Mouse (Mus musculus): ENCODE data around the gene Nyx. TPM values are rescaled to one million over a fixed set of nuclear protein-coding genes. Genes with fewer than 3 reads are reported as not detected.
A peak's percentile ranks its signal among the peaks of the same experiment; 100 is the strongest.

The Nyx gene
- polyA plus RNA-seq, 1 experiment from 2014 or later, result not detected

DNA sequence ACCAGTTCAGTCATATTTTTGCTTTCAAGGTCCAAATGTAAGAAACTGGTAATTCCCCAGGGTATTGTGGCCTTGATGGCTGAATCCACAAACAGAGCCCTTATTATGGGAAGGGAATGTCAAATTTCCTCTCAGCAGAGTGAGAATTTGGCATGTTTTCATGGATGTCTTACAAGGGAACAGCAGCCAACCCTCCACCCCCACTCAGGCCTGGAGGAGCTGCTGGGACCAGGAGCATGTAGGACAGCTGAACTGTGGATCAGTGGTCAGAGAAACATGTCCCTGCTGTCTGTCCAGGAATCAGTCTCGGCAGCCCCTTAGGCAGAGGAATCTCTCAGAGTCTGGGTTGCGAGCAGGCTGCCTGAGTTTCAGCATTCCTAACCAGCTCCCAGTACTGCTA lies 771 bp downstream of the Nyx start:
- Histone ChIP-seq H3K36me3 (ENCODE audit: control insufficient read depth, insufficient read depth, low read length) (no peaks in the 10 kb centered on the region), H3K9ac (ENCODE audit: low read depth, low read length) (no peak overlapping the region), H3K4me1 (ENCODE audit: control insufficient read depth, insufficient read depth, low read length) (no peaks in the 10 kb centered on the region), H3K4me2 (no peak overlapping the region), H3K27me3 (ENCODE audit: control insufficient read depth, insufficient read depth, low read length) (no peaks in the 10 kb centered on the region), H3K9me3 (replicated peaks; ENCODE audit: control insufficient read depth, low read length) (no peaks in the 10 kb centered on the region), H3K4me3 (ENCODE audit: low read depth, low read length) (no peak overlapping the region), H3K27ac (ENCODE audit: low read depth, low read length) (no peak overlapping the region)
- WGBS (ENCODE audit: insufficient replicate concordance), result 84% methylated on average over 2 of the region's 2 CpGs
- no peak for ATAC-seq (replicated peaks; ENCODE audit: insufficient number of reproducible peaks, low FRiP score, low TSS enrichment)

DNA sequence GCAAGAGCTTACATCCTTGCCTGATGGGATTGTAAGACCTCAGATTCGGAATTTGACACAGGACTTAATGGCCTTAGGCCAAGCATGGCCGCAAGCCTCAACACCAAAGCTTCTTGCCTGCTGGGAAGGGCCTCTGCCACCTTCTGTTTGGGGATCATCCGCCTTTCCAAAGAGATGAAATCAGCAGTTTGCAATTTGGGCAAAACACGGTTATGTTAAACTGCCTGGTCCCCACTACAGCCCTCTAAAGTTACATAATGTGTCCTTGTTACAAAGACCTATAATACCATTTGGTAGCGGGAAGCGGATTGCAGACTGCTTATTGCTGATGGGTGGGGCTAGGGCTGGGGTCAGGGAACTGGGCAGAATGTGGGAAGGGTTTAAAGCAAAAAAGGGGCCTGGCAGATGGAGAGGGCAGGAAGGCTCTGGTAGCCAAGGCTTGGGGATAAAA lies 1.2 kb downstream of the Nyx start:
- Histone ChIP-seq H3K36me3 (ENCODE audit: control insufficient read depth, insufficient read depth, low read length) (no peaks in the 10 kb centered on the region), H3K9ac (ENCODE audit: low read depth, low read length) (no peak overlapping the region), H3K27me3 (ENCODE audit: control insufficient read depth, insufficient read depth, low read length) (no peaks in the 10 kb centered on the region), H3K9me3 (replicated peaks; ENCODE audit: control insufficient read depth, low read length) (no peaks in the 10 kb centered on the region), H3K4me3 (ENCODE audit: low read depth, low read length) (no peak overlapping the region), H3K4me2 (no peak overlapping the region), H3K27ac (ENCODE audit: low read depth, low read length) (no peak overlapping the region), H3K4me1 (ENCODE audit: control insufficient read depth, insufficient read depth, low read length) (no peaks in the 10 kb centered on the region)
- no peak for ATAC-seq (replicated peaks; ENCODE audit: insufficient number of reproducible peaks, low FRiP score, low TSS enrichment)
- 78% methylated on average over 6 of the region's 6 CpGs for WGBS (ENCODE audit: insufficient replicate concordance)

DNA sequence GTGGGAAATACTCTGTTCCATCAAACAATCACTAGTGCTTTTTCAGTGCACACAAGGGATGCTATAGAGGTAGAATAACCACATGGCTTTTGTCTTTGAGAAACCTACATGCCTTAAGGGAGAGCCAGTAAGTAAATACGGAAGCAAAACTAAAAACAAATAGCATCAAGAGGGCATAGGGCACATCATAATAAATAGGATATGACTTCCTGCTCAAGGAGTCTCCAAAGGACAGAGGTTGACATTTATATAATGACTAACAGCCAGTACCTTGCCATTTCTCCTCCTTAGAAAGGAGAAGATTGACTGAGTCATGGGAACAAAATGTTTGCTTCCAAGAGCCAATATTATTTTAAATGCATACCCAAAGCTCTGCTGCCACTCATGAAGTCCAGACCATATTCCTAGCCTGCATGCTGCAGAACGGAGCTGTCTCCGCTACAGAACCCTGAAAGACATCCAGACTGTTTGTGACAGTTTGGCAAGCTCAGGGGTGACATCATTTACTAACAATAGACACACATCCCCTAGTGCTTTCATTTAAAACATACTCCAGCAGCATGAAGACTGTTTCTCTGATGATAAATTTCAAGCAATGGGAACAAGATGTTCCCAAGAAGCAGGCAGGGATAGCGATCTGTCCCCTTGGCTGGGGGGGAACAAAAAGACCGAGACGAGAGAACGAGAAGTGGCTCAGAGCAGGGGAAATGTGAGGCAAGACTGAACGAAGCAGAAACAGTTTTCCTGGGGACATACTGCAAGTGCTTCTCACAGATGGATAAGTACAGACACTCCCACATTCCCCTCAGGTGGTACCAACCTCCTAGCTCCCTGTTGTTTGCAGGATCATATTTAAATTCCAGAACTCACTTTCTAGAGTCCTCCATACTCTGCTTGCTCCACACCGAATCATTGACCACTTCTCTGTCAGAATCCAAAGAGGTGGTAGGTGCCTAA lies 3.5 kb downstream of the Nyx start:
- Histone ChIP-seq H3K27me3 (ENCODE audit: control insufficient read depth, insufficient read depth, low read length) (no peaks in the 10 kb centered on the region), H3K4me1 (ENCODE audit: control insufficient read depth, insufficient read depth, low read length) (no peaks in the 10 kb centered on the region), H3K4me3 (ENCODE audit: low read depth, low read length) (no peak overlapping the region), H3K9me3 (replicated peaks; ENCODE audit: control insufficient read depth, low read length) (no peaks in the 10 kb centered on the region), H3K36me3 (ENCODE audit: control insufficient read depth, insufficient read depth, low read length) (no peaks in the 10 kb centered on the region), H3K27ac (ENCODE audit: low read depth, low read length) (no peak overlapping the region), H3K9ac (ENCODE audit: low read depth, low read length) (no peak overlapping the region), H3K4me2 (peak overlapping the region; percentile 27; the same call in 1 of the 2 replicates)
- WGBS (ENCODE audit: insufficient replicate concordance), result 56% methylated on average over 9 of the region's 9 CpGs
- no peak for ATAC-seq (replicated peaks; ENCODE audit: insufficient number of reproducible peaks, low FRiP score, low TSS enrichment)

DNA sequence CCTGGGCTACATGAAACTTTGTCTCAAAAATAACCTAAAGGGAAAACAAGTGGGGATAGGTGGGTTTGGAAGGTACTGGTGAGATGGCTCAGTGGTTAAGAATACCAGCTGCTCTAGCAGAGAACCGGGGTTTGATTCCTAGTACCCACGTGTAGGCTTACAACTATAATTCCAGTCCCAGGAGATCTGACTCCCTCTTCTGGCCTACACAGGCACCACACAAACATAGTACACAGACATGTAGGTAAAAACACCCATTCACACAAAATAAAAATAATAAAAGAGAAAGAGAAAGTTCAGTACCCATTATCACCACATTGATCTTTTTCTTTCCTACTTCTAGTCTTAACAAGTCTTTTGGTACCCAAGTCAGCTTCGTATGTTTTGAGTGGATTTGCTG lies 6.0 kb downstream of the Nyx start:
- Histone ChIP-seq H3K36me3 (ENCODE audit: control insufficient read depth, insufficient read depth, low read length) (no peaks in the 10 kb centered on the region), H3K9ac (ENCODE audit: low read depth, low read length) (no peak overlapping the region), H3K27ac (ENCODE audit: low read depth, low read length) (no peak overlapping the region), H3K9me3 (replicated peaks; ENCODE audit: control insufficient read depth, low read length) (no peaks in the 10 kb centered on the region), H3K27me3 (ENCODE audit: control insufficient read depth, insufficient read depth, low read length) (no peaks in the 10 kb centered on the region; the same call in 1 of the 2 replicates), H3K4me2 (no peak overlapping the region), H3K4me1 (ENCODE audit: control insufficient read depth, insufficient read depth, low read length) (no peaks in the 10 kb centered on the region), H3K4me3 (ENCODE audit: low read depth, low read length) (no peak overlapping the region)
- no peak for ATAC-seq (replicated peaks; ENCODE audit: insufficient number of reproducible peaks, low FRiP score, low TSS enrichment)
- WGBS (ENCODE audit: insufficient replicate concordance), result 75% methylated on average over 3 of the region's 3 CpGs

DNA sequence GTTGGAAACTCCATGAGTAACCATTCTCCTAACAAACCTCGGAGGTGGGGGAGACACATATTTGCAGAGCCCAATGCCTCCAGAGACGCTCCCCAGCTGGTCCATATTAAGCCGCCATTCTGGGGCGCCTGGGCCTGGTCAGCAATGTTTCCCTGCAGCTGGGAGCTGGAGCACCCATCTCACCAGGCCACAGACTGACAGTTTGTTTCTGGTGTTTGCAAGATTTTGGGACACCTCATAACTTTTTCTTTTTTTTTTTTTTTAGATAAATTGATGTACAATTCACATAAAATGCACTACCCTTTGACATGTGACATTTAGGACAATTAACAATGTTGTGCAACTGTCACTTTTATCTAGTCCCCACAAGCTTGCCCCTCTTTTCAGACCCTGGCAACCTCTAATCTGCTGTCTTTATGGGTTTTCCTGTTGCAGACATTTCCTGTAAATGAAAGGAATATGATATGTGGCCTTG lies 6.9 kb downstream of the Nyx start:
- ATAC-seq (replicated peaks; ENCODE audit: insufficient number of reproducible peaks, low FRiP score, low TSS enrichment), result no peak
- Histone ChIP-seq H3K9ac (ENCODE audit: low read depth, low read length) (no peak overlapping the region), H3K4me3 (ENCODE audit: low read depth, low read length) (no peak overlapping the region), H3K27me3 (ENCODE audit: control insufficient read depth, insufficient read depth, low read length) (no peaks in the 10 kb centered on the region; the same call in 1 of the 2 replicates), H3K36me3 (ENCODE audit: control insufficient read depth, insufficient read depth, low read length) (no peaks in the 10 kb centered on the region), H3K27ac (ENCODE audit: low read depth, low read length) (no peak overlapping the region), H3K4me1 (ENCODE audit: control insufficient read depth, insufficient read depth, low read length) (no peaks in the 10 kb centered on the region), H3K4me2 (no peak overlapping the region), H3K9me3 (replicated peaks; ENCODE audit: control insufficient read depth, low read length) (no peaks in the 10 kb centered on the region)
- 76% methylated on average over 4 of the region's 4 CpGs for WGBS (ENCODE audit: insufficient replicate concordance)

DNA sequence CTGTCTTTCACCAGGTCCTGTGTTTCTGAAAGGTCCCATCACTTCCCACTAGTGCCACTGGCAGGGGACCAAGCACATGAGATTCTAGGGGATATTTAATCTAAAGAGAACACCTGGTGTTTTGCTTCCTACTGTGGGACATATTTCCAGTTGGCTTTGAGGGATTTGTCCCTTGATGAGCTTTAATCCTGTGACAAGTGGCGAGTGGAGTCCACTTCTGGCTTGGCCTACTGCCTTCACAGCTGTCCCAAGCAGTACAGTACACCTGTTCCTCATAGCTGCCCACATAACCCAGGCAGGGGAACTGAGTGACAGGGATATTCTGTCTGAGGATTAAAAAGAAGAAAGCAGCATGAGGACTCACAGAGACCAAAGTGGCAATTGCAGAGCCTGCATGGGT lies 9.5 kb downstream of the Nyx start:
- no peak for ATAC-seq (replicated peaks; ENCODE audit: insufficient number of reproducible peaks, low FRiP score, low TSS enrichment)

DNA sequence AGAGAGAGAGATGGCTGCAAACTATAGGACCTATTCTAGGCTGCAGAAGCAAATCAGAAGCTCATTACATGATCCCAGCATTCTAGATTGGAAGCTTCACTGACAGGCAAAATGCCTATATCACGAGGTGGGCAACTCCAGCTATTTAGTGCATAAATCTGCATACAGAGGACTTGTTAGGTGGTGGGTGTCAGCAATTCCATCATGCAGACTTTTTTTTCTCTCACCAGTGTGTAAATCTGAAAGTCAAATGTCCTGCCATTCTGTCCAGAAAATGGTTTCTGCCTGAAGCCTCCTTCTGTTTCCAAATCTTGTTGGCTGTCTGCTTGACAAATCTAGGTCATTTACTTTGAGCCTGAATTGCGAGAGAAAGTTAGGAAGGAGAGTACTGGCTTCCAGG lies 11.7 kb downstream of the Nyx start:
- no peak overlapping the region for H3K4me2 ChIP-seq
- ATAC-seq (replicated peaks; ENCODE audit: insufficient number of reproducible peaks, low FRiP score, low TSS enrichment), result no peak
- no peak overlapping the region for H3K9ac ChIP-seq (ENCODE audit: low read depth, low read length)
- no peaks in the 10 kb centered on the region for H3K9me3 ChIP-seq (replicated peaks; ENCODE audit: control insufficient read depth, low read length)
- H3K27ac ChIP-seq (ENCODE audit: low read depth, low read length), result no peak overlapping the region
- H3K4me3 ChIP-seq (ENCODE audit: low read depth, low read length), result no peak overlapping the region
- H3K36me3 ChIP-seq (ENCODE audit: control insufficient read depth, insufficient read depth, low read length), result no peaks in the 10 kb centered on the region
- WGBS (ENCODE audit: insufficient replicate concordance), result 65% methylated on average over 2 of the region's 2 CpGs
- H3K27me3 ChIP-seq (ENCODE audit: control insufficient read depth, insufficient read depth, low read length), result no peaks in the 10 kb centered on the region; the same call in 1 of the 2 replicates
- H3K4me1 ChIP-seq (ENCODE audit: control insufficient read depth, insufficient read depth, low read length), result no peaks in the 10 kb centered on the region

More for the DNA sequence above, 9.5 kb downstream of the Nyx start:
- 71% methylated on average over 1 of the region's 1 CpGs for WGBS (ENCODE audit: insufficient replicate concordance)
- Histone ChIP-seq H3K4me3 (ENCODE audit: low read depth, low read length) (no peak overlapping the region), H3K36me3 (ENCODE audit: control insufficient read depth, insufficient read depth, low read length) (no peaks in the 10 kb centered on the region), H3K9ac (ENCODE audit: low read depth, low read length) (no peak overlapping the region), H3K27me3 (ENCODE audit: control insufficient read depth, insufficient read depth, low read length) (no peaks in the 10 kb centered on the region; the same call in 1 of the 2 replicates), H3K4me1 (ENCODE audit: control insufficient read depth, insufficient read depth, low read length) (no peaks in the 10 kb centered on the region), H3K4me2 (no peak overlapping the region), H3K9me3 (replicated peaks; ENCODE audit: control insufficient read depth, low read length) (no peaks in the 10 kb centered on the region), H3K27ac (ENCODE audit: low read depth, low read length) (no peak overlapping the region)

DNA sequence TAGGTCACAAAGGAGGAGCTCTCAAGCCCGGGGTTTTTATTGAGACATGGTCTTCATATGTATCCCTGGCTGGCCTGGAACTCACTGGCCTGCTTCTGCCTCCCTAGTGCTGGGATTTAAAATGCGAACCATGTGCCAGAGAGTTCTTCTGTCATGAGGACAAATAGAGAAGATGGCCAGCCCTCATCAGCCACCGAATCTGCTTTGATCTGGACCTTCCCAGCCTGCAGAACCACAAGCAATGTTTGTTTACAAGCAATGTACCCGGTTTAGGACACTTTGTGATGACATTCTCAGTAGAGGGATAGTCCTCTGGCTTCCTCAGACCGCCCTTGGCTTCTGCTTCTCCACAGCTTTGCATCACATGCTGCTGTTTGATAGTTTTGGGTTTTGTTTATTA lies 12.4 kb downstream of the Nyx start:
- H3K4me3 ChIP-seq (ENCODE audit: low read depth, low read length), result no peak overlapping the region
- H3K36me3 ChIP-seq (ENCODE audit: control insufficient read depth, insufficient read depth, low read length), result no peaks in the 10 kb centered on the region
- no peaks in the 10 kb centered on the region; the same call in 1 of the 2 replicates for H3K27me3 ChIP-seq (ENCODE audit: control insufficient read depth, insufficient read depth, low read length)
- no peaks in the 10 kb centered on the region for H3K9me3 ChIP-seq (replicated peaks; ENCODE audit: control insufficient read depth, low read length)
- H3K4me2 ChIP-seq, result no peak overlapping the region
- no peak overlapping the region for H3K27ac ChIP-seq (ENCODE audit: low read depth, low read length)
- 67% methylated on average over 5 of the region's 5 CpGs for WGBS (ENCODE audit: insufficient replicate concordance)
- no peak for ATAC-seq (replicated peaks; ENCODE audit: insufficient number of reproducible peaks, low FRiP score, low TSS enrichment)
- H3K4me1 ChIP-seq (ENCODE audit: control insufficient read depth, insufficient read depth, low read length), result no peaks in the 10 kb centered on the region
- no peak overlapping the region for H3K9ac ChIP-seq (ENCODE audit: low read depth, low read length)
